Mouse (Mus musculus) midbrain, embryonic 15.5 days (tissue): ENCODE results near the gene Acss2. TPM values are rescaled to one million over a fixed set of nuclear protein-coding genes. Genes with fewer than 3 reads are reported as not detected.
A peak's percentile ranks its signal among the peaks of the same experiment; 100 is the strongest.

Experiments
- ATAC-seq: fragments of 200-750 bp; cut with Nextera tagmentation; replicated peaks from 2 replicates; pipeline ENCODE4 v1.8.0; 2017; ENCODE audit warnings: moderate TSS enrichment
- H3K27ac ChIP-seq: fragments of 300-500 bp; sonication (generic); 2 replicates; pipeline ENCODE4 v1.5.1; 2015; ENCODE audit warnings: mild to moderate bottlenecking, inconsistent platforms
- H3K27me3 ChIP-seq: fragments of 300-500 bp; sonication (generic); replicated peaks from 2 replicates; pipeline ENCODE4 v1.6.1; 2015; ENCODE audit warnings: inconsistent platforms
- H3K36me3 ChIP-seq: fragments of 300-500 bp; sonication (generic); replicated peaks from 2 replicates; pipeline ENCODE4 v1.6.1; 2015; ENCODE audit warnings: inconsistent platforms
- H3K4me1 ChIP-seq: fragments of 300-500 bp; sonication (generic); 2 replicates; pipeline ENCODE4 v1.6.1; 2015; ENCODE audit warnings: inconsistent platforms
- H3K4me2 ChIP-seq: fragments of 300-500 bp; sonication (generic); 2 replicates; pipeline ENCODE4 v1.6.1; 2015; ENCODE audit warnings: inconsistent platforms, mild to moderate bottlenecking, moderate library complexity
- H3K4me3 ChIP-seq: fragments of 300-500 bp; sonication (generic); 2 replicates; pipeline ENCODE4 v1.5.1; 2015; ENCODE audit warnings: mild to moderate bottlenecking, inconsistent platforms
- H3K9ac ChIP-seq: fragments of 300-500 bp; sonication (generic); 2 replicates; pipeline ENCODE4 v1.6.1; 2015; ENCODE audit warnings: mild to moderate bottlenecking, inconsistent platforms
- H3K9me3 ChIP-seq: fragments of 300-500 bp; sonication (generic); 2 replicates; pipeline ENCODE4 v1.6.1; 2016; ENCODE audit warnings: inconsistent platforms
- WGBS: fragments of 180-500 bp; shearing (Covaris S2); methylation state at CpG from one replicate; pipeline ENCODE4 v1.1.7; 2015; ENCODE audit warnings: mixed read lengths; 5-methylcytosine and 5-hydroxymethylcytosine counted together
- polyA plus RNA-seq: library from polyadenylated mRNA; unstranded; fragments of >200 nt; fragmentation: Nextera tagmentation; extraction: Ambion mirVana; gene quantifications from 2 replicates; pipeline ENCODE4 v1.2.1, GENCODE M21; 2015

Gene Acss2
- polyA plus RNA-seq, 1 experiment from 2014 or later, result 28.0 TPM

- Histone ChIP-seq H3K27ac (no peak overlapping the region), H3K4me2 (no peak overlapping the region), H3K36me3 (no peaks in the 10 kb centered on the region), H3K4me1 (no peaks in the 10 kb centered on the region), H3K9me3 (no peaks in the 10 kb centered on the region), H3K4me3 (no peak overlapping the region), H3K27me3 (no peaks in the 10 kb centered on the region), H3K9ac (no peak overlapping the region)
- ATAC-seq, result no peak
- 82% methylated on average over 4 of the region's 4 CpGs for WGBS
These were observed 64.7 kb downstream of the Acss2 start for GRCm38 (mm10) chr2:155582384-155582995.

GRCm38 (mm10) chr2:155582996-155583395, 65.2 kb downstream of the Acss2 start:
- no peaks in the 10 kb centered on the region for H3K27me3 ChIP-seq
- H3K27ac ChIP-seq, result no peak overlapping the region
- no peaks in the 10 kb centered on the region for H3K9me3 ChIP-seq
- H3K9ac ChIP-seq, result no peak overlapping the region
- no peak for ATAC-seq
- H3K36me3 ChIP-seq, result no peaks in the 10 kb centered on the region
- H3K4me2 ChIP-seq, result no peak overlapping the region
- H3K4me1 ChIP-seq, result no peaks in the 10 kb centered on the region
- H3K4me3 ChIP-seq, result no peak overlapping the region
- 86% methylated on average over 5 of the region's 5 CpGs for WGBS

- no peaks in the 10 kb centered on the region for H3K27me3 ChIP-seq
- no peaks in the 10 kb centered on the region for H3K4me1 ChIP-seq
- no peak overlapping the region for H3K27ac ChIP-seq
- 41% methylated on average over 5 of the region's 5 CpGs for WGBS
- no peak overlapping the region for H3K9ac ChIP-seq
- H3K4me2 ChIP-seq, result no peak overlapping the region
- no peaks in the 10 kb centered on the region for H3K36me3 ChIP-seq
- no peak overlapping the region for H3K4me3 ChIP-seq
- ATAC-seq, result no peak
- H3K9me3 ChIP-seq, result no peaks in the 10 kb centered on the region
These were observed 66.3 kb downstream of the Acss2 start for GRCm38 (mm10) chr2:155583927-155584530.

- ATAC-seq, result no peak
- H3K4me2 ChIP-seq, result no peak overlapping the region
- no peaks in the 10 kb centered on the region for H3K36me3 ChIP-seq
- no peaks in the 10 kb centered on the region for H3K9me3 ChIP-seq
- H3K4me1 ChIP-seq, result no peaks in the 10 kb centered on the region
- no peak overlapping the region for H3K27ac ChIP-seq
- 66% methylated on average over 9 of the region's 9 CpGs for WGBS
- H3K27me3 ChIP-seq, result no peaks in the 10 kb centered on the region
- H3K9ac ChIP-seq, result no peak overlapping the region
- H3K4me3 ChIP-seq, result no peak overlapping the region
These were observed 67.3 kb downstream of the Acss2 start for GRCm38 (mm10) chr2:155585082-155585481.

- H3K27ac ChIP-seq, result no peak overlapping the region
- H3K9ac ChIP-seq, result no peak overlapping the region
- H3K4me2 ChIP-seq, result no peak overlapping the region
- no peaks in the 10 kb centered on the region for H3K36me3 ChIP-seq
- H3K4me1 ChIP-seq, result no peaks in the 10 kb centered on the region
- 29% methylated on average over 10 of the region's 10 CpGs for WGBS
- ATAC-seq, result no peak
- no peak overlapping the region for H3K4me3 ChIP-seq
- no peaks in the 10 kb centered on the region for H3K9me3 ChIP-seq
- no peaks in the 10 kb centered on the region for H3K27me3 ChIP-seq
These were observed 67.7 kb downstream of the Acss2 start for GRCm38 (mm10) chr2:155585486-155585885.

GRCm38 (mm10) chr2:155588136-155588535, 70.4 kb downstream of the Acss2 start:
- Histone ChIP-seq H3K4me1 (peaks cover 10% of the 10 kb centered on the region), H3K9me3 (no peaks in the 10 kb centered on the region), H3K9ac (no peak overlapping the region), H3K27ac (no peak overlapping the region), H3K4me3 (no peak overlapping the region), H3K27me3 (no peaks in the 10 kb centered on the region), H3K36me3 (no peaks in the 10 kb centered on the region), H3K4me2 (no peak overlapping the region)
- no peak for ATAC-seq
- 87% methylated on average over 3 of the region's 3 CpGs for WGBS

GRCm38 (mm10) chr2:155589521-155589920, 71.8 kb downstream of the Acss2 start:
- Histone ChIP-seq H3K4me2 (no peak overlapping the region), H3K4me1 (peaks cover 12% of the 10 kb centered on the region), H3K4me3 (no peak overlapping the region), H3K9ac (no peak overlapping the region), H3K9me3 (no peaks in the 10 kb centered on the region), H3K36me3 (no peaks in the 10 kb centered on the region), H3K27me3 (no peaks in the 10 kb centered on the region), H3K27ac (no peak overlapping the region)
- WGBS, result 80% methylated on average over 6 of the region's 6 CpGs
- ATAC-seq, result no peak

- Histone ChIP-seq H3K4me2 (no peak overlapping the region), H3K36me3 (no peaks in the 10 kb centered on the region), H3K27ac (no peak overlapping the region), H3K9ac (no peak overlapping the region), H3K27me3 (no peaks in the 10 kb centered on the region), H3K9me3 (no peaks in the 10 kb centered on the region), H3K4me3 (no peak overlapping the region), H3K4me1 (peaks cover 12% of the 10 kb centered on the region)
- ATAC-seq, result no peak
- 95% methylated on average over 2 of the region's 2 CpGs for WGBS
These were observed 73.1 kb downstream of the Acss2 start for GRCm38 (mm10) chr2:155590876-155591275.

GRCm38 (mm10) chr2:155591676-155592075, 73.9 kb downstream of the Acss2 start:
- ATAC-seq, result no peak
- WGBS, result 4% methylated on average over 6 of the region's 6 CpGs
- Histone ChIP-seq H3K4me1 (peaks cover 12% of the 10 kb centered on the region), H3K36me3 (no peaks in the 10 kb centered on the region), H3K4me3 (peak overlapping the region; percentile 68), H3K9ac (peak overlapping the region; percentile 61), H3K27ac (peak overlapping the region; percentile 77; the same call in 1 of the 2 replicates), H3K9me3 (no peaks in the 10 kb centered on the region), H3K4me2 (peak overlapping the region; percentile 90), H3K27me3 (no peaks in the 10 kb centered on the region)

- H3K27ac ChIP-seq, result peak within 1 kb of the TSS; percentile 77
- H3K9me3 ChIP-seq, result no peaks in the 10 kb centered on the region
- peaks cover 12% of the 10 kb centered on the region for H3K4me1 ChIP-seq
- H3K9ac ChIP-seq, result peak within 1 kb of the TSS; percentile 61
- H3K4me3 ChIP-seq, result peak within 1 kb of the TSS; percentile 68
- ATAC-seq, result peak; percentile 93
- H3K27me3 ChIP-seq, result no peaks in the 10 kb centered on the region
- H3K4me2 ChIP-seq, result peak within 1 kb of the TSS; percentile 90
- WGBS, result under 1% methylated on average over 53 of the region's 53 CpGs
- no peaks in the 10 kb centered on the region for H3K36me3 ChIP-seq
These were observed 74.5 kb downstream of the Acss2 start, which contains the start of gene Gss for GRCm38 (mm10) chr2:155592137-155592853. TSS of gene Gss (minus strand) at chr2:155592810.

GRCm38 (mm10) chr2:155592854-155593283, 75.1 kb downstream of the Acss2 start:
- WGBS, result 1% methylated on average over 9 of the region's 9 CpGs
- peaks cover 12% of the 10 kb centered on the region for H3K4me1 ChIP-seq
- H3K27ac ChIP-seq, result peak overlapping the region; percentile 77
- H3K27me3 ChIP-seq, result no peaks in the 10 kb centered on the region
- H3K36me3 ChIP-seq, result no peaks in the 10 kb centered on the region
- H3K9me3 ChIP-seq, result no peaks in the 10 kb centered on the region
- peak overlapping the region; percentile 61 for H3K9ac ChIP-seq
- H3K4me2 ChIP-seq, result peak overlapping the region; percentile 90
- ATAC-seq, result no peak
- peak overlapping the region; percentile 68 for H3K4me3 ChIP-seq

GRCm38 (mm10) chr2:155595516-155595915, 77.8 kb downstream of the Acss2 start:
- no peaks in the 10 kb centered on the region for H3K9me3 ChIP-seq
- 80% methylated on average over 6 of the region's 6 CpGs for WGBS
- H3K27me3 ChIP-seq, result no peaks in the 10 kb centered on the region
- no peaks in the 10 kb centered on the region for H3K36me3 ChIP-seq
- H3K4me3 ChIP-seq, result no peak overlapping the region
- H3K9ac ChIP-seq, result no peak overlapping the region
- H3K4me1 ChIP-seq, result peaks cover 12% of the 10 kb centered on the region
- H3K4me2 ChIP-seq, result no peak overlapping the region
- no peak for ATAC-seq
- H3K27ac ChIP-seq, result no peak overlapping the region
